In genomic region chr11:62576530-62577152, GRCm38 (mm10) we compare ENCODE assay signal across 8 mouse cellular contexts. TPM values are rescaled to one million over a fixed set of nuclear protein-coding genes. Genes with fewer than 3 reads are reported as not detected.
DNase-seq lines count a peak whose midpoint lies in the region; ATAC-seq and TF ChIP-seq lines count a peak whose summit lies in the region.

No protein-coding gene starts in this region.

- peaks cover 11% of the 10 kb centered on the region for H3K27me3 ChIP-seq in erythroblast, embryonic 14.5 days (ENCODE audit: control insufficient read depth)
- H3K27me3 ChIP-seq in liver, embryonic 11.5 days (replicated peaks; ENCODE audit: control insufficient read depth, insufficient read depth, low read length): no peaks in the 10 kb centered on the region
- H3K27me3 ChIP-seq in midbrain, postnatal 0 days (ENCODE audit: insufficient read depth, low read length): no peaks in the 10 kb centered on the region

- no peaks in the 10 kb centered on the region for H3K36me3 ChIP-seq in erythroblast, embryonic 14.5 days (ENCODE audit: control insufficient read depth)
- H3K36me3 ChIP-seq in liver, embryonic 11.5 days (ENCODE audit: control insufficient read depth, insufficient read depth, low read length): no peaks in the 10 kb centered on the region
- 0 out of 2 replicates have a peak, but pooled peaks cover 7% of the 10 kb centered on the region for H3K36me3 ChIP-seq in midbrain, postnatal 0 days (ENCODE audit: insufficient read depth, low read length)

- peak; percentile 57 to 76 for ATAC-seq in hematopoietic stem cell, adult 5-6 weeks (replicated peaks in 1 of 2; ENCODE audit: insufficient read depth in 1 of 2, low FRiP score in 2 of 2, low TSS enrichment in 1 of 2, low read depth in 1 of 2, poor library complexity in 2 of 2, severe bottlenecking in 2 of 2)
- peak; percentile 75 for ATAC-seq in liver, embryonic 11.5 days (replicated peaks; ENCODE audit: low FRiP score)
- ATAC-seq in midbrain, postnatal 0 days (ENCODE audit: low FRiP score): 0 out of 2 replicates have a peak, but pooled peaks have one; percentile 1

- intact Hi-C loops in left cerebral cortex, adult 2 months (cut with DNase I): loop anchor here (1.0 to 5.0 kb wide), 4 partner anchors 26 to 624 kb away; no protein-coding TSS in a partner anchor
- intact Hi-C loops in left cerebral cortex, postnatal 4 days (cut with DNase I): no loop called here

- H3K4me3 ChIP-seq in left cerebral cortex, adult 2 months: peak overlapping the region; percentile 70
- H3K4me3 ChIP-seq in erythroblast, embryonic 14.5 days (replicated peaks): peak overlapping the region; percentile 59
- peak overlapping the region; percentile 61 for H3K4me3 ChIP-seq in liver, embryonic 11.5 days (ENCODE audit: low read depth, low read length)
- H3K4me3 ChIP-seq in midbrain, postnatal 0 days (ENCODE audit: low read depth, low read length): peak overlapping the region; percentile 51

- peak overlapping the region; percentile 45 for H3K9ac ChIP-seq in liver, embryonic 11.5 days (ENCODE audit: low read depth, low read length)
- H3K9ac ChIP-seq in midbrain, postnatal 0 days (replicated peaks; ENCODE audit: low read length, poor library complexity, severe bottlenecking): peak overlapping the region; percentile 66

- TF ChIP-seq CTCF in left cerebral cortex, adult 2 months (IDR thresholded peaks at IDR 0.05): no peak
- no peak for TF ChIP-seq CTCF in midbrain, postnatal 0 days (IDR thresholded peaks at IDR 0.05)

- H3K4me1 ChIP-seq in erythroblast, embryonic 14.5 days (ENCODE audit: control insufficient read depth): peaks cover 34% of the 10 kb centered on the region
- H3K4me1 ChIP-seq in liver, embryonic 11.5 days (replicated peaks; ENCODE audit: control insufficient read depth, insufficient read depth, low read length): peaks cover 22% of the 10 kb centered on the region
- H3K4me1 ChIP-seq in midbrain, postnatal 0 days (ENCODE audit: insufficient read depth, low read length): peaks cover 9% of the 10 kb centered on the region; the same call in 1 of the 2 replicates

- 28% methylated on average over 16 of the region's 16 CpGs for WGBS in liver, embryonic 11.5 days
- 55% methylated on average over 16 of the region's 16 CpGs for WGBS in midbrain, postnatal 0 days

- DNase-seq in left cerebral cortex, adult 2 months (ENCODE audit: extremely low spot score in 1 of 2, low spot score in 2 of 2): peak in 1 of 2 experiments; percentile 43
- no peak for DNase-seq in left cerebral cortex, postnatal 4 days
- peak; percentile 61 for DNase-seq in liver, embryonic 11.5 days (ENCODE audit: low spot score)
- DNase-seq in midbrain, postnatal 0 days (ENCODE audit: low spot score): no peak
- DNase-seq in thymus, postnatal 0 days (ENCODE audit: low spot score): peak; percentile 84
- no peak for DNase-seq in yolk sac, embryonic 10.5 days (ENCODE audit: low spot score)

- H3K27ac ChIP-seq in left cerebral cortex, adult 2 months: peak overlapping the region; percentile 91
- H3K27ac ChIP-seq in liver, embryonic 11.5 days (ENCODE audit: low read depth, low read length): peak overlapping the region; percentile 75
- peak overlapping the region; percentile 85 for H3K27ac ChIP-seq in midbrain, postnatal 0 days (ENCODE audit: low read depth, low read length)

- H3K9me3 ChIP-seq in erythroblast, embryonic 14.5 days (ENCODE audit: control insufficient read depth, low read length): no peaks in the 10 kb centered on the region
- H3K9me3 ChIP-seq in liver, embryonic 11.5 days (ENCODE audit: control insufficient read depth, low read length): no peaks in the 10 kb centered on the region
- no peaks in the 10 kb centered on the region for H3K9me3 ChIP-seq in midbrain, postnatal 0 days (ENCODE audit: low read length)

- H3K4me2 ChIP-seq in liver, embryonic 11.5 days: peak overlapping the region; percentile 100
- peak overlapping the region; percentile 94 for H3K4me2 ChIP-seq in midbrain, postnatal 0 days (ENCODE audit: low read depth, low read length, poor library complexity, severe bottlenecking)

RNA-seq across cellular contexts. Expression of gene Trpv2, which starts 2.4 kb away (rescaled TPM):
- total RNA-seq in left cerebral cortex, adult 2 months (2021): 10 to 100 TPM; 17.1 to 18.7 TPM
- total RNA-seq in left cerebral cortex, postnatal 4 days (2021): 10 to 100 TPM; 36.9 to 40.4 TPM
- 0.03 and 0.04 TPM in 2 replicates for polyA plus RNA-seq in erythroblast, embryonic 14.5 days (2012)
- 24.5 TPM in 2 replicates for total RNA-seq in hematopoietic stem cell, adult 5-6 weeks (2017)
- polyA plus RNA-seq in liver, embryonic 11.5 days (2014; fragmentation: Nextera tagmentation; extraction: Ambion mirVana): 9.7 and 10.9 TPM in 2 replicates
- 55.4 and 62.0 TPM in 2 replicates for total RNA-seq in midbrain, postnatal 0 days (2014; rRNA removed)
- 31.0 and 32.9 TPM in 2 replicates for polyA plus RNA-seq in midbrain, postnatal 0 days (2015; fragmentation: Nextera tagmentation; extraction: Ambion mirVana)
- 48.1 and 51.6 TPM in 2 replicates for polyA plus RNA-seq in thymus, postnatal 0 days (2015; fragmentation: Nextera tagmentation; extraction: Ambion mirVana)

RNA-seq across cellular contexts. Expression of gene Ubb, which starts 25.7 kb away (rescaled TPM):
- total RNA-seq in left cerebral cortex, adult 2 months (2021): 1,000 to 10,000 TPM; 1,603 to 1,693 TPM
- total RNA-seq in left cerebral cortex, postnatal 4 days (2021): 1,000 to 10,000 TPM; 1,560 to 1,622 TPM
- 195 and 225 TPM in 2 replicates for polyA plus RNA-seq in erythroblast, embryonic 14.5 days (2012)
- 1,136 and 1,520 TPM in 2 replicates for total RNA-seq in hematopoietic stem cell, adult 5-6 weeks (2017)
- 2,001 and 2,023 TPM in 2 replicates for polyA plus RNA-seq in liver, embryonic 11.5 days (2014; fragmentation: Nextera tagmentation; extraction: Ambion mirVana)
- total RNA-seq in midbrain, postnatal 0 days (2014; rRNA removed): 1,443 and 2,095 TPM in 2 replicates
- 4,479 and 4,841 TPM in 2 replicates for polyA plus RNA-seq in midbrain, postnatal 0 days (2015; fragmentation: Nextera tagmentation; extraction: Ambion mirVana)
- polyA plus RNA-seq in thymus, postnatal 0 days (2015; fragmentation: Nextera tagmentation; extraction: Ambion mirVana): 3,204 and 3,318 TPM in 2 replicates

RNA-seq across cellular contexts. Expression of gene Cenpv, which starts 37.6 kb away (rescaled TPM):
- 10 to 100 TPM; 34.6 to 41.0 TPM for total RNA-seq in left cerebral cortex, adult 2 months (2021)
- 10 to 100 TPM; 64.5 to 76.9 TPM for total RNA-seq in left cerebral cortex, postnatal 4 days (2021)
- polyA plus RNA-seq in erythroblast, embryonic 14.5 days (2012): 1.4 and 1.9 TPM in 2 replicates
- total RNA-seq in hematopoietic stem cell, adult 5-6 weeks (2017): 11.5 and 33.0 TPM in 2 replicates
- polyA plus RNA-seq in liver, embryonic 11.5 days (2014; fragmentation: Nextera tagmentation; extraction: Ambion mirVana): 34.3 and 38.4 TPM in 2 replicates
- 58.0 and 63.2 TPM in 2 replicates for total RNA-seq in midbrain, postnatal 0 days (2014; rRNA removed)
- 30.1 and 32.9 TPM in 2 replicates for polyA plus RNA-seq in midbrain, postnatal 0 days (2015; fragmentation: Nextera tagmentation; extraction: Ambion mirVana)
- polyA plus RNA-seq in thymus, postnatal 0 days (2015; fragmentation: Nextera tagmentation; extraction: Ambion mirVana): 20.8 and 21.2 TPM in 2 replicates

Comparison
In these comparisons a context has a peak if more than half of its experiments do, and no peak if none do; other contexts are left out.
1. DNase-seq: peak in liver, embryonic 11.5 days (single experiment) and thymus, postnatal 0 days (single experiment); none in left cerebral cortex, postnatal 4 days (single experiment), midbrain, postnatal 0 days (single experiment) and yolk sac, embryonic 10.5 days (single experiment).
2. ATAC-seq: peak in every context shown above with its lines; median percentile 75 in liver, embryonic 11.5 days; 66 in hematopoietic stem cell, adult 5-6 weeks; 1 in midbrain, postnatal 0 days.
3. Peak in every context shown above with its lines, with median percentiles within 50 percentile points of each other: H3K27ac ChIP-seq and H3K4me3 ChIP-seq.